Mouse (Mus musculus) CH12.LX (cell line): ENCODE results near the gene Rnf7. TPM values are rescaled to one million over a fixed set of nuclear protein-coding genes. Genes with fewer than 3 reads are reported as not detected.

ENCODE experiments used
- DNase-seq: peaks from one replicate; pipeline ENCODE4 v3.0.0-alpha.2; 2013; ENCODE audit errors: extremely low read depth
- H3K27ac ChIP-seq: 2 replicates; pipeline ENCODE4 v1.5.1; 2012; ENCODE audit warnings: low read depth, mild to moderate bottlenecking, control low read depth, moderate library complexity; ENCODE audit not compliant: insufficient read depth
- H3K27me3 ChIP-seq: replicated peaks from 2 replicates; pipeline ENCODE3; 2012; ENCODE audit warnings: inconsistent platforms
- H3K36me3 ChIP-seq, 2 experiments: replicated peaks in 1 of 2; 2 replicates each; pipeline versions ENCODE3 to v1.6.1; 2012; ENCODE audit warnings: inconsistent platforms in 1 of 2, low read length in 1 of 2, mild to moderate bottlenecking in 1 of 2, mixed read lengths in 1 of 2, moderate library complexity in 1 of 2; ENCODE audit not compliant: control insufficient read depth in 1 of 2, insufficient read depth in 1 of 2
- H3K4me1 ChIP-seq, 2 experiments: 2 replicates each; pipeline ENCODE4 v1.6.1; 2012; ENCODE audit warnings: inconsistent platforms in 1 of 2, moderate library complexity in 1 of 2; ENCODE audit not compliant: insufficient read depth in 2 of 2, control insufficient read depth in 1 of 2
- H3K4me2 ChIP-seq: 2 replicates; pipeline ENCODE4 v1.6.1; 2012; ENCODE audit warnings: low read depth, mild to moderate bottlenecking, control low read depth; ENCODE audit not compliant: poor library complexity, insufficient read depth, severe bottlenecking
- H3K4me3 ChIP-seq, 3 experiments: fragments of 150-350 bp in 1 of 3; sonication (generic) in 1 of 3; replicated peaks in 1 of 3; 2 replicates each; pipeline versions ENCODE3 to v1.5.1; 2011 to 2012; ENCODE audit warnings: low read depth in 2 of 3, low read length in 2 of 3, mild to moderate bottlenecking in 2 of 3, moderate library complexity in 2 of 3, control low read depth in 1 of 3, improper control_type of control experiment in 1 of 3, inconsistent platforms in 1 of 3, mixed read lengths in 1 of 3; ENCODE audit not compliant: poor library complexity in 1 of 3
- H3K79me2 ChIP-seq: replicated peaks from 2 replicates; pipeline ENCODE4 v1.6.1; 2012; ENCODE audit warnings: mild to moderate bottlenecking, moderate library complexity; ENCODE audit not compliant: control insufficient read depth, poor library complexity, insufficient read depth, severe bottlenecking; ENCODE audit errors: extremely low read depth
- H3K9ac ChIP-seq: 2 replicates; pipeline ENCODE4 v1.6.1; 2012; ENCODE audit warnings: low read depth, mild to moderate bottlenecking, control low read depth, moderate library complexity; ENCODE audit not compliant: insufficient read depth
- H3K9me3 ChIP-seq: replicated peaks from 2 replicates; pipeline ENCODE3; 2012; ENCODE audit warnings: low read length, inconsistent platforms, mixed read lengths
- CHD1 ChIP-seq: IDR thresholded peaks from 2 replicates; pipeline ENCODE4 v1.6.1; 2012; ENCODE audit warnings: low read depth, low read length, improper control_type of control experiment, inconsistent platforms
- CHD2 ChIP-seq: IDR thresholded peaks from 2 replicates; pipeline ENCODE4 v1.6.1; 2011; ENCODE audit warnings: low read length, improper control_type of control experiment
- CTCF ChIP-seq, 2 experiments: IDR thresholded peaks in 1 of 2; conservative IDR thresholded peaks in 1 of 2; 2 replicates each; pipeline ENCODE4 v1.5.1; 2011 to 2012; ENCODE audit warnings: low read depth in 2 of 2, low read length in 2 of 2, improper control_type of control experiment in 1 of 2, inconsistent platforms in 1 of 2, mild to moderate bottlenecking in 1 of 2, moderate library complexity in 1 of 2
- ELF1 ChIP-seq: IDR thresholded peaks from 2 replicates; pipeline ENCODE4 v1.6.1; 2014; ENCODE audit warnings: low read depth, mild to moderate bottlenecking, inconsistent platforms, low read length, improper control_type of control experiment
- EP300 ChIP-seq: IDR thresholded peaks from 2 replicates; pipeline ENCODE4 v1.6.1; 2011; ENCODE audit warnings: low read length, improper control_type of control experiment
- ETS1 ChIP-seq: conservative IDR thresholded peaks from 2 replicates; pipeline ENCODE4 v1.6.1; 2012; ENCODE audit warnings: low read depth, mild to moderate bottlenecking, inconsistent platforms, low read length, improper control_type of control experiment, moderate library complexity
- GABPA ChIP-seq: IDR thresholded peaks from 2 replicates; pipeline ENCODE4 v1.6.1; 2012; ENCODE audit warnings: low read depth, low read length, improper control_type of control experiment, inconsistent platforms; ENCODE audit not compliant: insufficient replicate concordance
- JUND ChIP-seq: conservative IDR thresholded peaks from 2 replicates; pipeline ENCODE4 v1.6.1; 2011; ENCODE audit warnings: low read depth, low read length, improper control_type of control experiment
- MAX ChIP-seq: IDR thresholded peaks from 2 replicates; pipeline ENCODE4 v1.6.1; 2011; ENCODE audit warnings: low read length, improper control_type of control experiment
- MEF2A ChIP-seq: IDR thresholded peaks from 2 replicates; pipeline ENCODE4 v1.6.1; 2014; ENCODE audit warnings: low read depth, mild to moderate bottlenecking, inconsistent platforms, low read length, improper control_type of control experiment, borderline replicate concordance
- NELFE ChIP-seq: IDR thresholded peaks from 2 replicates; pipeline ENCODE4 v1.6.1; 2011; ENCODE audit warnings: low read depth, low read length, improper control_type of control experiment
- NRF1 ChIP-seq: IDR thresholded peaks from 2 replicates; pipeline ENCODE4 v1.6.1; 2014; ENCODE audit warnings: low read depth, mild to moderate bottlenecking, inconsistent platforms, low read length, improper control_type of control experiment, moderate library complexity
- PAX5 ChIP-seq: IDR thresholded peaks from 2 replicates; pipeline ENCODE4 v1.6.1; 2012; ENCODE audit warnings: low read length, inconsistent platforms, mixed read lengths
- SIN3A ChIP-seq: IDR thresholded peaks from 2 replicates; pipeline ENCODE4 v1.6.1; 2012; ENCODE audit warnings: low read length, improper control_type of control experiment, inconsistent platforms
- SMC3 ChIP-seq: IDR thresholded peaks from 2 replicates; pipeline ENCODE4 v1.6.1; 2011; ENCODE audit warnings: low read depth, low read length, improper control_type of control experiment
- UBTF ChIP-seq: IDR thresholded peaks from 2 replicates; pipeline ENCODE4 v1.6.1; 2012; ENCODE audit warnings: low read depth, mild to moderate bottlenecking, inconsistent platforms, low read length, improper control_type of control experiment, moderate library complexity
- USF1 ChIP-seq: IDR thresholded peaks from 2 replicates; pipeline ENCODE4 v1.6.1; 2014; ENCODE audit warnings: low read depth, mild to moderate bottlenecking, inconsistent platforms, low read length, improper control_type of control experiment
- USF2 ChIP-seq: conservative IDR thresholded peaks from 2 replicates; pipeline ENCODE4 v1.6.1; 2011; ENCODE audit warnings: low read depth, low read length, improper control_type of control experiment
- ZC3H11A ChIP-seq: IDR thresholded peaks from 2 replicates; pipeline ENCODE4 v1.6.1; 2012; ENCODE audit warnings: low read depth, mild to moderate bottlenecking, inconsistent platforms, low read length, improper control_type of control experiment
- ZKSCAN1 ChIP-seq: IDR thresholded peaks from 2 replicates; pipeline ENCODE4 v1.6.1; 2012; ENCODE audit warnings: low read depth, inconsistent platforms, low read length, improper control_type of control experiment, borderline replicate concordance
- dilution Hi-C: fragments of 300-500 bp; cut with MboI; formaldehyde crosslinking; loops from 2 replicates; pipeline ENCODE4 v1.14.3; 2020; ENCODE audit warnings: low sequenced_read_pairs; ENCODE audit not compliant: extremely low pct_unique_long_range_greater_than_20kb, extremely low pct_ligation_motif_present
- in situ Hi-C: fragments of 300-500 bp; cut with MboI; formaldehyde crosslinking; loops from 3 replicates; pipeline ENCODE4 v1.14.3; 2019; ENCODE audit warnings: low sequenced_read_pairs, low pct_ligation_motif_present, low pct_unique_long_range_greater_than_20kb, mixed read lengths
- polyA plus RNA-seq: library from polyadenylated mRNA; unstranded; fragments of >175 nt; gene quantifications from 2 replicates; pipeline ENCODE4 v1.2.1, GENCODE M21; 2012; ENCODE audit warnings: low read depth; ENCODE audit not compliant: insufficient read length
- total RNA-seq, 2 experiments: library from RNA; depleted of rRNA; stranded (reverse); fragments of 300-350 nt in 1 of 2; fragments of >200 nt in 1 of 2; gene quantifications; 2 replicates each; pipeline ENCODE4 v1.2.3; 2012 to 2014

Rnf7 gene
- total and polyA plus RNA-seq, 3 experiments: 131 to 277 (median 135) TPM

GRCm38 (mm10) chr9:96516806-96517205 is 38.3 kb upstream of the Rnf7 start:
- Histone ChIP-seq H3K9me3 (no peaks in the 10 kb centered on the region), H3K4me3 (no peak overlapping the region), H3K27ac (no peak overlapping the region), H3K9ac (no peak overlapping the region), H3K4me1 (peaks cover 0 to 4% of the 10 kb centered on the region in 2 experiments; a peak in 2 of 4 replicates), H3K27me3 (no peaks in the 10 kb centered on the region), H3K4me2 (no peak overlapping the region)
- DNase-seq: no peak
- TF ChIP-seq CHD2: no peak
- TF ChIP-seq NELFE: no peak
- no peak for TF ChIP-seq CTCF (conservative IDR thresholded peaks at IDR 0.05 in 1 of 2, IDR thresholded peaks at IDR 0.05 in 1 of 2; ENCODE audit: low read depth in 2 of 2, low read length in 2 of 2)
- TF ChIP-seq ZC3H11A: no peak
- no peak for TF ChIP-seq NRF1
- no peak for TF ChIP-seq PAX5
- TF ChIP-seq MAX: no peak
- no peak for TF ChIP-seq USF2
- no peak for TF ChIP-seq EP300
- TF ChIP-seq MEF2A: no peak
- no peak for TF ChIP-seq ETS1
- TF ChIP-seq CHD1: no peak
- no peak for TF ChIP-seq SMC3
- TF ChIP-seq UBTF: no peak
- TF ChIP-seq GABPA: no peak
- TF ChIP-seq JUND: no peak
- TF ChIP-seq, all 38 proteins: peak for 0
- in situ Hi-C loops (no loop called here), dilution Hi-C loops (no loop called here)
- no peaks in the 10 kb centered on the region for H3K36me3 ChIP-seq
- no peaks in the 10 kb centered on the region for H3K79me2 ChIP-seq

- no peaks in the 10 kb centered on the region for H3K9me3 ChIP-seq
- no peaks in the 10 kb centered on the region for H3K79me2 ChIP-seq
- dilution Hi-C loops: no loop called here
- H3K36me3 ChIP-seq: no peaks in the 10 kb centered on the region
- in situ Hi-C loops: no loop called here
- no peak overlapping the region for H3K9ac ChIP-seq
- DNase-seq: no peak
- H3K4me3 ChIP-seq: no peak overlapping the region
- no peaks in the 10 kb centered on the region for H3K27me3 ChIP-seq
- TF ChIP-seq USF1 (no peak), NRF1 (no peak), CHD1 (no peak), SIN3A (no peak), ZKSCAN1 (no peak), ELF1 (no peak)
- H3K4me2 ChIP-seq: no peak overlapping the region
- peaks cover 0 to 4% of the 10 kb centered on the region in 2 experiments; a peak in 2 of 4 replicates for H3K4me1 ChIP-seq
- H3K27ac ChIP-seq: no peak overlapping the region
These were observed 37.3 kb upstream of the Rnf7 start for GRCm38 (mm10) chr9:96515737-96516136.
